Mouse (Mus musculus) cortical plate, adult 2 months (tissue): ENCODE measurements at regions not wholly inside any gene's neighbourhood (a gene's known extent, or its start where the extent isn't known, plus 50 kb on each side); places are given as distances from the start of the nearest gene placed in this dataset.
A peak's percentile ranks its signal among the peaks of the same experiment; 100 is the strongest.

Experiments
- CTCF ChIP-seq: fragments of 200-500 bp; IDR thresholded peaks from 2 replicates; pipeline ENCODE4 v1.5.1; 2011; ENCODE audit warnings: mild to moderate bottlenecking, control low read depth, low read length; ENCODE audit not compliant: insufficient read depth; ENCODE audit errors: extremely low read depth
- POLR2A ChIP-seq: fragments of 200-500 bp; IDR thresholded peaks from 2 replicates; pipeline ENCODE4 v1.6.1; 2011; ENCODE audit warnings: mild to moderate bottlenecking, low read length, control low read depth; ENCODE audit not compliant: insufficient read depth; ENCODE audit errors: extremely low read depth

GRCm38 (mm10) chr16:87245933-87246791, 107.8 kb upstream of the N6amt1 start:
- TF ChIP-seq POLR2A, result no peak
- peak; percentile 78 for TF ChIP-seq CTCF
